Mouse (Mus musculus) right cerebral cortex, postnatal 36 days (tissue): ENCODE data around the gene Gipc1.
A peak's percentile ranks its signal among the peaks of the same experiment; 100 is the strongest.

Experiments used
- DNase-seq, 2 experiments: peaks; one replicate each; pipeline ENCODE4 v3.0.0; 2022; ENCODE audit warnings: low spot score in 2 of 2, mixed read lengths in 1 of 2

Gipc1 gene

DNA sequence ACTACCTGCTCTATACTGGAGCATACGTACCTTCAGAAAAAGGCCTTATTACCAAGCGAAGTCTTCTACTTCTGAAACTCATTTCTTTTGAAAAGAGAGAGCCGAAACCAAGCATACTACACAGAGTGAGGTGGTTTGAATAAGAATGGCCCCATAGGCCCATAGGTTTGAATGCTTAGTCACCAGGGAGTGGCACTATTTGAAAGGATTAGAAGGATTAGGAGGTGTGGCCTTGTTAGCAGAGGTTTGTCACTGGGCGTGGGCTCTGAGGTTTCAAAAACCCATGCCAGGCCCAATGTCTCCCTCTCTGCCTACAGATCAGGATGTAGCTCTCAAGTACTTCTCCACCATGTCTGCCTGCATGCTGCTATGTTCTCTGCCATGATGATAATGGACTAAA lies 4.4 kb upstream of the Gipc1 start:
- no peak for DNase-seq

GRCm38 (mm10) chr8:83649699-83650098 lies 2.8 kb upstream of the Gipc1 start:
- DNase-seq = no peak

- no peak for DNase-seq
Observed at GRCm38 (mm10) chr8:83652744-83653661, 526 bp downstream of the Gipc1 start.

- DNase-seq = no peak
Observed at GRCm38 (mm10) chr8:83653662-83654017, 1.2 kb downstream of the Gipc1 start.

DNA sequence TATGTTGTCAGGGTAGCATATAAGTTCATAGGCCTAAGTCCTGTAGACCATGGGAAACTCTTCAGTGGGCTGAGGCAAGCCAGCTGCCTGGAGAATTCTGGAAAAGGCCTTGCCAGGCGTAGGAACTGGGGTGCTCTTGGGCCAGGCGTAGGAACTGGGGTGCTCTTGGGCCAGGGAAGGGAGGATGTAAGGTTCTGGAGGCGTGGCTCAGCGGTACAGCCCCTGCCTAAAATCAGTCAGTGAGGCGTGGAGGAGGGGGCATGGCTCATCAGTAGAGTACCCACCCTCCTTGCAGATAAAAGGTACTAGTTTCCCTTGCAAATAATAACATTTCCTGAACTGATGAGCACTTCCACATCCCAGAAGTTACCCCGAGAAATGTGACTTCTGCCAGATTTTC lies 2.2 kb downstream of the Gipc1 start:
- no peak for DNase-seq

DNA sequence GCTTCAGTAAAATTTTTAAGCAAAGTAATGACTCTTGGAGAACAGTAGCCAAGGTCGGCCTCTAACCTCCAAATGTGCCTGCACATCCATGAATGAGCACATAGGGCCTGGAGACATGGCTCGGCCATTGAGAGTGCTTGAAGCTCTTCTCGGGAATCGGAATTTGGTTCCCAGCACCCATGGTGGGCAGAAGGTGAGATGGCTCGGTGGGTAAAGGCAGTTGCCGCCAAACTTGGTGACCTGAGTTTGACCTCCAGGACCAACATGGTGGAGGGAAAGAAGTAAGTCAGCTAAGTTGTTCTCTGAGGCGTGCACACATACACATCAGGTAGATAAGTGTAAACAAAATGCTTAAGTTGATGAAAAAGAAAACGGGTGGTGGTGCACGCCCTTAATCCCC lies 3.6 kb downstream of the Gipc1 start:
- no peak for DNase-seq

DNA sequence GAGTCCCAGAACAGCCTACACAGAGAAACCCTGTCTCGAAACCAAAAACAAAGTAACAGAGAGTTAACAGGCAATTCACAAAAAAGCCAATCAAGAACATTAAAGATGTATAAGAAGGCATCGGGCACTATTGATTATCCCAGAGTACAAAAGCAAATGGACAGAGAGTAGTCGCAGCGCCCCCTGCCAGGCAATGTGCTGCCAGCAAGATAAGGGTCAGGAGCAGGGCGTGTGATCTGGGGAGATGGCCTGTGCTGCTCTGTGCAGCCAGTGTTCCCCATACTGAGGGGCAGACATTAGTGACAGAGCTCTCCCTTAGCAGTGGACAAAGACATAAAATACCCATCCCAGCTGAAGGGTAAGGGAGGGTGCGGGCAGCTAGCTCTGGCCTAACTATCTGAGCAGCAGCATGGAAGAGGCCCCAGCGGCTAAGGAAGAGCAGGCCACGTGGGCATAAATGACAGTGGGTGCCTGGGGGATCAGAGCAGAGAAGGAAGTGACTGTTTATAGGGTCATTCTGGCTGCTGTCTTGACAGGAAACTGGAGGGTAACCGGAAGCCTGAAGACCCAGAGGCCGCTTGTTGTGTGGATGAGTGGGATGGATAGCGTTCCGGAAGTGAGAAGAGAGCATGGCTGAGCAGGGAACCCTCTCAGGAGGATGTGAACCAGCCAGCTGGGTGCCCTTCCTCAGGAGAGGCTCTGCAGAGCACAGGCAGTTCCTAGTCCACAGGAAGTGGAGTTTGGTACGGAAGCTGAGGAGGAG lies 4.2 kb downstream of the Gipc1 start:
- no peak for DNase-seq

- DNase-seq = no peak
Observed at GRCm38 (mm10) chr8:83660545-83660944, 8.1 kb downstream of the Gipc1 start.

- DNase-seq = no peak
Observed at GRCm38 (mm10) chr8:83660995-83661680, 8.7 kb downstream of the Gipc1 start.

DNA sequence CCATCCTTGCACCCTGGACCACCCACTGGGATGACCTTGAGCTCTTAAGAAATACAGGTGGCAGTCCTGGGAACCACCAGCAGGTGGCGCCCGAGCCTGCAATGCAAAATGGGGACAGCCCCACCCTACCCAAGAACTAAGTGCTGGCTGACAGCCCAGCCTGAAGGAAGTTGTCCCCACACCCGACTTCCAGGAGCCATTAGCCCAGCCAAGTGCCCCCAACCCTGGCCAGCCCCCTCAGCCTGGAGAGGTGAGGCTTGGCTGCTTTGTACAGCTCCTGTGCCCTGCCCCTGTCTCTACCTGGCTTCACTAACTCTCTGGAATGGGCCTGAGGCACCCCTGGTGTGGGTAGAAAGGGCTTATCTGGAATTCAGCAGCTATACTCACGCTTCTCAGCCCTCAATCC lies 9.9 kb downstream of the Gipc1 start:
- peak; percentile 83 to 85 for DNase-seq

DNA sequence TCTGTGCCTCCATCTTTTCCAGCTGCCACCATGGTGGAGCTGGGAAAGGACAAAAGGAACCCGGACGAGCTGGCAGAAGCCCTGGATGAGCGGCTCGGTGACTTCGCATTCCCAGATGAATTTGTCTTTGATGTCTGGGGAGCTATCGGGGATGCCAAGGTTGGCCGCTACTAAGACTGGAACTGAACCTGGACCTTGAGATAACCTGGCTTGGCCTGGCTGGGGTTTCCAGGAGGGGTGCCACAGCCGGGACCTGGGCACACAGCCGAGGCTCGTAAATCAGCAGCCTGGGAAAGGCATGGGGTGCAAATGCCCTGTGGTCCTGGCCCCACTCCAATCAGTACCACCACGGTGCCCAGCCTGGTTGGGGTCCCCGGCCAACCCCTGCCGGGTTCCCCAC lies 11.6 kb downstream of the Gipc1 start:
- DNase-seq = no peak

DNA sequence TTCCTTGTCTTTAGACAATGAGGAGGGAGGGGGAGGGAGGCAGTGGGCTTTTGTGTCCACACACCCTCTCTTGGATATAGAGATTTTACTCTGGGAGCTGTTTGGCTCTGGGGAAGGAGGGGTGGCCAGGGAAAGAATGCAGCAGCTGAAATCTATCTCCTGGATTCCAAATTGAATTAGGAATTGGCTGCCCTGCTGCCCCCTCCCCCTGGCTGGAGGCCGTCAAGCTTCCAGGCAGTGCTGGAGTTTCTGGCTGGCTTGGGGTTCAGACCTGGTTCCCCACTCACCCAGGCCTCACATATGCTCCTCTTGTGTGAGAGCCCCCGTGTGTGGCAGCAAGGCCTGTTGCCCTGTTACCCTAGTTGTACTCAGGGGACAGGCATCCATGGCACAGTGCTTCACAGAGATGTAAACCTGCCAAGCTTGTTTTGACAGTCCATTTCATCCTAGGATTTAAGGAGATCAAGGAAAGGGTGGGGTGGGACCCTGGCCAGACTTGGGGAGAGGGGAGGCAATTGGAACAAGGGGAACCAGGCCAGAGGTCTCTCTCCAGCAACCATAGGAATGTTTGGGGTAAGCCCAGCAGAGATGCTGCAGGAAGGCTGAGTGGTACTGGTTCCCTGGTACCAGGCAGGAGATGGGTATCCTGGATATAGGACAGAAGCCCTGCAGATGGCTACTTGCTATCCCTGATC lies 12.6 kb downstream of the Gipc1 start:
- no peak for DNase-seq

- no peak for DNase-seq
Observed at GRCm38 (mm10) chr8:83665969-83666865, 13.7 kb downstream of the Gipc1 start, which contains the start of gene Ptger1. Ptger1 (plus strand) TSS chr8:83666678.

DNA sequence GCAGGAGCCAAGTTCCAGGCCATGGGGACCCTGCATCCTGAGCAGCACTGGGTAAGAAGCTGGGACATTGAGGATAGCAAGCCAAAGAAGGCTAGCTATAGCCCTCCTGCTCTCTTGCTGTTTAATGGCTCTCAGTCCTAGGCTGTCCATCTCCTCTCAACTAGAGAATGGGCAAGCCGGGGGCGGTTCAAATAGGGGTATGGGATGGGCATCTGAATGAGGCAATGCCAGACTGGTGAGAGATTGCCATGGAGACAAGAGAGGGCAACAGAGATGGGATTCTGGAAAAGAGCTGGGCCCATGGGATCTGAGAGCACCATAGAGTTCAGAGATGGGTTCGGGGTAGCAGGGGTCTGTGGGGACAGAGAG lies 14.4 kb downstream of the Gipc1 start:
- DNase-seq = no peak

- no peak for DNase-seq
Observed at GRCm38 (mm10) chr8:83667526-83667925, 15.0 kb downstream of the Gipc1 start.

DNA sequence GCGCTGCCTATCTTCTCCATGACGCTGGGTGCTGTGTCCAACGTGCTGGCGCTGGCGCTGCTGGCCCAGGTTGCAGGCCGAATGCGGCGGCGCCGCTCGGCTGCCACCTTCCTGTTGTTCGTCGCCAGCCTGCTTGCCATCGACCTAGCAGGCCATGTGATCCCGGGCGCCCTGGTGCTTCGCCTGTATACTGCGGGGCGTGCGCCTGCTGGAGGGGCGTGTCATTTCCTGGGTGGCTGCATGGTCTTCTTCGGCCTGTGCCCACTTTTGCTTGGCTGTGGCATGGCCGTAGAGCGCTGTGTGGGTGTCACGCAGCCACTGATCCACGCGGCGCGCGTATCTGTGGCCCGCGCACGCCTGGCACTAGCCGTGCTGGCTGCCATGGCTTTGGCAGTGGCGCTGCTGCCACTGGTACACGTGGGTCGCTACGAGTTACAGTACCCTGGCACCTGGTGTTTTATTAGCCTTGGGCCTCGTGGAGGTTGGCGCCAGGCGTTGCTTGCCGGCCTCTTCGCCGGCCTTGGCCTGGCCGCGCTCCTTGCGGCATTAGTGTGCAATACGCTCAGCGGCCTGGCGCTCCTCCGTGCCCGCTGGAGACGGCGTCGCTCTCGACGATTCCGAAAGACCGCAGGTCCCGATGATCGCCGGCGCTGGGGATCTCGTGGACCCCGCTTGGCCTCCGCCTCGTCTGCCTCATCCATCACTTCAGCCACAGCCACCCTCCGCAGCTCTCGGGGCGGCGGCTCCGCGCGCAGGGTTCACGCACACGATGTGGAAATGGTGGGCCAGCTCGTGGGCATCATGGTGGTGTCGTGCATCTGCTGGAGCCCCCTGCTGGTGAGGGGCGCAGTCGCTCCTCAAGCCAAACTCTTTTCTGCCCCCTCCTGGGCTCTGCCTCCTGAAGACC lies 15.8 kb downstream of the Gipc1 start:
- no peak for DNase-seq

DNA sequence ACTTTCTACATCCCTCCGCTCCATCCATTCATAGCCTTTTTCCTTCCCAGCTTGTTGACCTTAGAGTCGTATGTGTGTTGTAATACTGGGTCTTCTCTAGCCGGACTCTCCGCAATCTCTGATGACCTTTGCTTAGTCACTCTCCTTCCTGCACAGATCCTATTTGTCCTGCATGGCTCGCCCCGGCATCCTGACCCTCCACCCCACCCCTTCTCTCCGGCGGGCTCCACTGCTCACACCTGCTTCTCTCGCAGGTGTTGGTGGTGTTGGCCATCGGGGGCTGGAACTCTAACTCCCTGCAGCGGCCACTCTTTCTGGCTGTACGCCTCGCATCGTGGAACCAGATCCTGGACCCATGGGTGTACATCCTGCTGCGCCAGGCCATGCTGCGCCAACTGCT lies 16.5 kb downstream of the Gipc1 start:
- DNase-seq = no peak

DNA sequence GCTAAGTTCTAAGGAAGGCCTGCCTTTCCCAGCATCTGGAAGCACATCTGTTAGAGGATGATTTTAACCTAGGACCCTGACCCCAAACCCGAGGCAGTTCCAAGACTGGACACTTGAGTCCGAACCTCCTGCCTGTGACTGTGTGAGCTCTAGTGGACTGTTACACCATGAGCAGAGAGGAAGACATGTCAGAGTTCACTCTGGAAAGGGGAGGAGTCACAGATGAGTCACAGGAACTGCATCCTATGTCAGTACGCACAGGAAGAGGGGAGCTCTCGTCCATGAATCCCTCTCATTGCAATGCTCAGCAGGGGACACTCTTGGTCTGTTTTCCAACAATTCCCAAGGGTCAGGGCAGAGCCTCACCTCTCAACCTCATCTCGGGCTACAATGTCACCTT lies 20.5 kb downstream of the Gipc1 start:
- DNase-seq = no peak

- peak in 1 of 2 experiments; percentile 75 for DNase-seq
Observed at GRCm38 (mm10) chr8:83674497-83674896, 22.0 kb downstream of the Gipc1 start.

DNA sequence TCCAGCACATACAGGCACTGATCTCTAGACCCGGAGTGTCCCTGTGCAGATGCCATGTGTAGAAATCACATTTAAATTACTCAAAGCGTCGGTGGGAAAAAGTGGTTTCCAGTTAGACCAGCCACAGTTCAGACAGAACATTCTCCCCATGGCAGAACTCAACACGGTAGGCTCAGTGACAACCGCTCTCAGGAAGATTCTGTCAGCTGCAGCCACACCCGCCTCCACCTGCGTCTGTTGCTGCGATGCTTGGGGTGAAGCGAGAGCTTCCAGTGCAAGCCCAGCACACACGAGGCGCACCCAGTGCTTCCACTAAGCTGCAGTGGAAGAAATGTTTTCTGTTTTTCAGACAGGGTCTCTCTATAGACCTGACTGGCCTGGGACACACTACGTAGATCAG lies 27.4 kb downstream of the Gipc1 start:
- peak in 1 of 2 experiments; percentile 78 for DNase-seq
